Mouse (Mus musculus) left cerebral cortex, postnatal 4 days (tissue): ENCODE data around the gene Srcap. TPM values are rescaled to one million over a fixed set of nuclear protein-coding genes. Genes with fewer than 3 reads are reported as not detected.
"Not testable (repeated sequence)": the region's sequence is repeated elsewhere in the genome, so short reads cannot be mapped to it uniquely, and the experiment has no call there.

ENCODE experiments used
- DNase-seq: peaks from one replicate; pipeline ENCODE4 v3.0.0-alpha.2; 2022
- intact Hi-C: fragments of 180-260 bp; cut with DNase I; formaldehyde crosslinking; loops from one replicate; pipeline ENCODE4 v1.15.1; 2025
- total RNA-seq, 2 experiments: library from RNA; stranded (reverse); gene quantifications; 2 replicates each; pipeline ENCODE4 v1.2.3; 2021

The Srcap gene
- total RNA-seq: 100 to 1,000 TPM; 113 to 128 TPM

DNA sequence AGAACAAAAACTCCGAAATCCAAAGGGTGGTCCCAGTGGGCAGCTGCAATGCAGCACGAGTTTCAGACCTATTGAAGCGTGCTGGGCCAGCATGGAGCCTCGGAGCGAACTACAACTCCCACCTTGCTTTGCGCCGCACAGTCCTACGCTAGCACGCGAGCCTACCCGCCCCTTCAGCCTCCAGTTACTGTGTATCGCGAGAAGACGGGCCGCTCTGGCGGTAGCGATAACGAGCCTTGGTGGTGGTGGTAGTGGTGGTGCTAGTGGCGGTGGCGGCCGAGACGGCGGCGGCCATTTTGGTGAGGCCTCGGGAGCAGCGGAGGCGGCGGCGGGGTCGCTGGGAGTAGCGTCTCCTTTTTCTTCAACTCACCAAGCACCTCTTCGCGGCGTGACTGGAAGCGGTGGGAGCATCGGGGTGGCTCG, at the start of gene Srcap:
Gene Srcap (plus strand): TSS at position 176 of the 423 bp plus-strand sequence.
- intact Hi-C loops: no loop called here
- peak; percentile 98 for DNase-seq

DNA sequence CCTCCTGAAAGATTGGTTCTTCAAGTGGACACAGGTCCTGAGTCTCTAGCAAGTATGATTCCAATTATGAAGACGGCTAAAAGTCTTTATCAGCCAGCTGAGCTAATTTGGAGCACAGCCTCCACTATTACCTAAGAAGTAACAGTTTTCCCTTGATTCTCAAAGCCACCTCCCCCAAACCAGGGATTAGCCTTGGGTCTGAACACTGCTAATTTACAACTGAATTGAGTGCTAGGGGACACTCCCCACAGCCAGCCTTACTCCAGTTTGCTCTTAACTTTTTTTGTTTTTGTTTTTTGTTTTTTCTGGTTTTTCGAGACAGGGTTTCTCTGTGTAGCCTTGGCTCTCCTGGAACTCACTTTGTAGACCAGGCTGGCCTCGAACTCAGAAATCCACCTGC, 46.6 kb upstream of the Srcap start:
- intact Hi-C loops: no loop called here
- DNase-seq: no peak

DNA sequence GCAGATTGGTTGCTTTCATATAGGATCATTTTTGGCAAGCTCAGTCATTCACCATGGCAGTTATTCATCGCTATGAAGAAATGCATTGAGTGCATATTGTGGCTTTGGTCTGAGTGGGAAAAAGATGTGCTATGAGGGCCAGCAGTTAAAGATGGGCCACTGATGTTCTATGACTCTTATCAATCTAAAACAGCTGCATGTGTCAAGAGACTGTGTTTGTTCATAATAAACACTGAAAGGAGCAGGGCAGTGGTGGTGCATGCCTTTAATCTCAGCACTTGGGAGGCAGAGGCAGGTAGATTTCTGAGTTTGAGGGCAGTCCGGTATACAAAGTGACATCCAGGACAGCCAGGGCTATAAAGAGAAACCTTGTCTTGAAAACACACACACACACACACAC, 46.1 kb upstream of the Srcap start:
- intact Hi-C loops: not testable (repeated sequence)

DNA sequence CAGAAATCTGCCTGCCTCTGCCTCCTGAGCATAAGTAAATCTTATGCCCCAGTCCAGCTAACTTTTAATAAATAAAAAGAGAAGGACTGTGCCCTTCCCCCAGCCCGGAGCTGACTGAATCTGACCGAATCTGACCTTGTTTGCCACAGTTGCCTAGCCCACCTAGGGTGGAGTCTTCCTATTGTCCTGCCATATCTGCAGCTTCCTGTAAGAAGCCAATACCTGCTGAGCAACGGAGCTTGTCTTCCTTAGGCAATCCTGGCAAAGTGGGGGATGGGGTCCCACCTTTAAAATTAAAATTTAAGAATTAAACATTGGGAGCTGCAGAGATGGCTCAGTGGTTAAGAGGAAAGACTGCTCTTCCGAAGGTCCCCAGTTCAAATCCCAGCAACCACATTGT, 45.2 kb upstream of the Srcap start:
- intact Hi-C loops: no loop called here
- no peak for DNase-seq

More for the DNA sequence above, 46.1 kb upstream of the Srcap start:
- not testable (repeated sequence) for DNase-seq

DNA sequence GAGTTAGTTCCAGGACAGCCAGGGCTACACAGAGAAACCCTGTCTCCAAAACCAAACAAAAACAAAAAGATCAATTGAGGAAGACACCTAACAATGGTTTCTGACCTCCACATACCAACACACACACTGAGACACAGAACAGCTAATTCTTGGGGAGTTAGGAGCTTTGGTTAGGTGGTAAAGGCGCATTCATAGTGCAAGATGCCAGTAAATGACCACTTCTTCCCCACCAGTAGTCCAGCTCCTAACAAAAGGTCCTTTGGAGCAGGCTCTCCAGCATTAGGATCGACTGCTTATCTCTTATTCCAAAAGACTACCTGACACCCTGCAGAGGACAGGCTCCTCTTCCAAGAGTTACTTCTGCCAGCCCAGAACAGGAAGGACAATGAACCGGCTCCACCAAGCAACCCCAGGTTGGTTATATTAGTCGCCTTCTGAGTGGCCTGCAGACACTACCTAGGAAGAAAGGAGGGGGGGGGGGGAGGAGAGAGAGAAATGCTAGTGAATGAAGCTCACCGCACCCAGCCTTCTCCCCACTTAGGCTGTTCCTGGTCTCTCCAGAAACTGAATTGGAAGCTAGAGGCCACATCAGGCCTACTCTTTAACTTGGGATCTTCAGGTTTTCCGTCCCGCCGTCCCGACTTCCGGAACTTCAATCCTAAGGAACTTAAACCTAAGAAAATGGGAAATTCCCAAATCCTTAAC, 41.6 kb upstream of the Srcap start:
- intact Hi-C loops: loop anchor here (10.0 kb wide), 1 partner anchor 105 kb away; no protein-coding TSS in a partner anchor
- DNase-seq: no peak

DNA sequence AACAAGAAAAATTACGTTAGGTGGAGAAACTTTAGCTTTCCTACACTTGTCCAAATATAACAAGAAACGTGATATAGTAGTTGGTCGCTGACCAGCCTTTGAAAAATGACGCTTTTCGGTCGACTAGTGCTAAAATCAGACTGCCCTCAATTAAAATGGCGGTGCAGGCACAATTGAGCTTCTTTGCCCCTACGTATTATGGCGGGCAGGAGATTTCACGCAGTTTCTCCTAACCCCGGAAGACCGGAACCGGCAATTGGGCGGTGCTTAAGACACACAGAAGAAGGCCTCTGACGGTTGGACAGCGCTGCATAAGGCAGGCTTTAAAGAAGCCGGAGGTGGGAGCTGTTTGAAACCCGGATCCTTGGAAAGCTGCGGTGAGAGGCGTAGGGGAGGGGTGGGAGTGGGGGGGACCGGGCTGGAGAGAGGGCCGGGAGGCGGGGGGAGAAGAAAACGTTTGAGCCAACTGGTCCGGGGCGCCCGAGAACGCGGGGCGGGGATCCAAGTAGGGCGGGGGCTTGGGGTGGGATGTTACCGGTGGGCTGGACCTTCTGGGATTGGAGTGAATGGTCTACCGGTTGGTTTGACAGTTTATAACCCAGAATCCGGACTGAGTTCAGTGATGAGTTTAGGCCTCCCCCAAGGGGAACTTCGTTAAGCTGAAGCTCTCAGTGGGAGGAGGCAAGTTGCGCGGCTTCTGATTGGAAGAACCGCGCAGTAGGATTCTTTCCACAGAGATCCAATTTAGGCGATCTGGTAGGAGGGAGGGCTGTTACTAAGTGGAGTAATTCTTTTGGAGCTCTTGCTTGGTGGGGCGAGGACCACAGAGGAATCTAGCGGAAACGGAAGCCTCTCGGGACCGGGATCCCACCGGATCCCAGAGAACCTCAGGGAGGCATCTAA, 40.8 kb upstream of the Srcap start:
- peak; percentile 97 for DNase-seq
- intact Hi-C loops: loop anchor here (10.0 kb wide), 1 partner anchor 106 kb away; no protein-coding TSS in a partner anchor

DNA sequence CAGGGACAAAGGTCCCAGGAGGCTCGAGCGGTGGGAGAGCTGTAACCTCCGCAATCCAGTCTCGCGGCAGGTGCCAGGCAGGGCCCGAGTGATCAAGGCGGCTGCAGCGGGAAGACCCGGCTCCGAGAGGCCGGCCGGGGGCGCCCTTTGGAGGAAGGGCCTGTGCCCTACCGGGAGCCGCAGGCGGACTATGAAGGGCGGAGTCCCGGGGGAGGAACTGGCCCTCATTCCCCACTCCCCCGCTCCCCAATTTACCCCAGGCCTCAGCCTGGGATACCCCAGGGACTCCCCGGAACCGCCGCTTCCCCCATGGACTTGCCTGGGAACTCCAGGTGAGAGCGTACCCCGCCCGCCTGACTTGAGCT, 40.2 kb upstream of the Srcap start:
- intact Hi-C loops: loop anchor here (10.0 kb wide), 1 partner anchor 107 kb away; no protein-coding TSS in a partner anchor

DNA sequence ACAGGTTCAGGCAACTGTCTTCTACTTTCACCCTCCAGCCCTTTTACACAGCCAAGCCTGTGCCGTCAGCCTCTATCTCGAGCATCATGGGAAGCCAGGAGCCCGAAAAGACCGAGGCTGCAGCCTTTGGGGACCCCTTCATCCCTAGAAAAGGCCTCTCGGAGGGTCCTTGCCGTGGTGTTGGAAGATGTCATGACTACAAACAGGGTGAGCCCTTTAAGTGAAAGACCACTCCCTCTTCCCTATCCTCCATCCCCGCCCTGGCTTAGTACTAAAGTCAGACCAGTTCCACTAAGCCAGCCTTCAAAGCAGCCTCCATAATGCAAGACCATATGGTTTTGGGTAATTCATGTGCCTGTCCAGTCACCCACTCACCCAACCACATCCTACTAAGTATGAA, 39.7 kb upstream of the Srcap start:
- DNase-seq: no peak
- intact Hi-C loops: loop anchor here (10.0 kb wide), 1 partner anchor 107 kb away; no protein-coding TSS in a partner anchor

More for the DNA sequence above, 40.2 kb upstream of the Srcap start:
- peak; percentile 60 for DNase-seq

DNA sequence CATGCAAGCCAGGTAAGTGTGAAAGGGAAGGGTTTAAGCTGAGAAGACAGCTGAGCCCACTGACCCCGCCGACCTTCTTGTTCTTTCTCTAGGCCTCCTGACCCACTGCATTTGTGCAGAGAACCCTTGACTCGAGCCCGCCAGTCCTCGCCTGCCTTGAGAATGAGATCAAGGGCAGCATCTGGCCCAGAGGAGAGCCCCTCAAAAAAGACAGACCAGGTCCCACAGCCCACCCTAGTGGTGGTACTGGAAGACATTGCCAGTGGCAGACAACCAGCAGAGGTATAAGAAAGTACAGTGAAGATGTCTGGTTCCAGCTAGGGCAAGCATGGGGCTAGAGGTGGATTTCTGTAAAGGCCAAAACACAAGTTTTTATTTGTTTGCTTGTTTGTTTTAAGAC, 38.1 kb upstream of the Srcap start:
- intact Hi-C loops: loop anchor here (10.0 kb wide), 1 partner anchor 109 kb away; no protein-coding TSS in a partner anchor
- peak; percentile 31 for DNase-seq

DNA sequence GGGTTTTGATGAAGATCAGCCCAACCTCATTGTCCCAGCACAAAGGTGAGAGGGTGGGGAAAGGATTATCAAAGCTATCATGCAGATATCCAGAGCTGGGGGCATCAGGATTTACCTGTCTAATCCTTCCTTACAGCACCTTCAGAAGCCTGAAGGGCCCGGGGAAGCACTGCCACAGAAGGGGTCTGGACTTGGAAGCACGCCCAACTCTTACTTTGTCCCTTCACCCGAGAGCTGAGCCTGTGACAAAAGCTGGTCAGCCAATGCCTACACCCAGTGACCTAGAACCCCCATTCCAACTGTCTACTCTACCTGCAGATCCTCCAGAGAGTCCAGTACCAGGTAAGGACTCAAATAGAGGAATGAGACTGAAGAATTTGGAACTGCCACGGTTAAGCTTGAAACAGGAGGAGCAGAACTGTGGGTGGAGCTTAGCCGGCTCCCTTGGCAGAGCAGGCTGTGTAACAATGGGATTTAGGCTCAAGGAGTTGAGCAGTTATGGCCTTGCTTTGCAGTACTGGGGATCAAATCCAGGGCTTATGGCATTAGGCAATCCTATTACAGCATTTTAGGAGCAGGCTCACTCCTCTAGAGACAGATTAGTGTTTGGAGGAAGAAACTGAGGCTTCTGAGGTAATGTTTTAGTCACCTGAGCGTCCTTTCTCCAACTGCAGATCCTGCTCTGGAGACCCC, 37.3 kb upstream of the Srcap start:
- DNase-seq: no peak
- intact Hi-C loops: loop anchor here (10.0 kb wide), 1 partner anchor 110 kb away; no protein-coding TSS in a partner anchor

DNA sequence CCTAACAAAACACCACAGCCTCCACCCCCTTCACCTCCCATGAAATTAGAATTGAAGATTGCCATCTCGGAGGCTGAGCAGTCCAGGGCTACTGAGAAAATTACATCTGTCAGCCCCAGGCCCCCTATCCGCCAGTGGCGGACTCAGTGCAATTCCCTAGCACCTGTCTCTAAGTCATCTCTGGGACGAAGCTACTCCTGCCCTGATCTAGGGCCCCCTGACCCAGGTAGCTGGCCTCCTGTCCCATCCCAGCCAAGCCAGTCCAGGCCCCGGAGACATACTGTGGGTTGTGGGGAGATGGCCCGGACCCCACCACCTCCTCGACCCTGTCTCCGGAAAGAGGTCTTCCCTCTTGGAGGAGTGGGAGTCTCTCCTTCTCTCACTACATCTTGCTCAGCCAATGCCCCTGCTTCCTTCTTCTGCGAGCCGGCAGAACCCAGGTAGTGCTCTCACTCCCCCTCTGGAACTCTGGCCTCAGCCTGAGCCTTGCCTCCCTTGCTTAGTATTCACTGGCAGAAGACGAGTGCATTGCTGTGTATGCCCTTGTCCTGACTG, 36.5 kb upstream of the Srcap start:
- no peak for DNase-seq
- intact Hi-C loops: loop anchor here (10.0 kb wide), 1 partner anchor 110 kb away; no protein-coding TSS in a partner anchor

DNA sequence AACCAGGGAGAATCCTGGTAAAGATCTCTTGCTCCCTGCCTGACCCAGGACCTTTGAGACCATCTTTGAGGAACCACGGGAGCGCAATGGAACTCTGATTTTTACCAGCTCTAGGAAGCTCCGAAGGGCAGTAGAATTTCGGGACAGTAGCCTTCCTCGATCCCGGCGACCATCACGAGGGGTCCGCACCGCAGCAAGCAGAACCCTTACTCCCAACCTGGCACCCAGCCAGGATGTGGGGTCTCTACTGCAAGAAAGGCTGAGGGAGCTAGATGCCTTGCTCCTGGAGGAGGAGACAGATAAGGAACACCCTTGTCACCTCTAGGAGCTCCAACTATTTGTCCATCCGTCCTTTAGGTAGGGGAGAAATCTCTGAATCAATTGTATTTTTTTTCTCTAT, 35.4 kb upstream of the Srcap start:
- intact Hi-C loops: loop anchor here (10.0 kb wide), 1 partner anchor 112 kb away; no protein-coding TSS in a partner anchor
- no peak for DNase-seq

DNA sequence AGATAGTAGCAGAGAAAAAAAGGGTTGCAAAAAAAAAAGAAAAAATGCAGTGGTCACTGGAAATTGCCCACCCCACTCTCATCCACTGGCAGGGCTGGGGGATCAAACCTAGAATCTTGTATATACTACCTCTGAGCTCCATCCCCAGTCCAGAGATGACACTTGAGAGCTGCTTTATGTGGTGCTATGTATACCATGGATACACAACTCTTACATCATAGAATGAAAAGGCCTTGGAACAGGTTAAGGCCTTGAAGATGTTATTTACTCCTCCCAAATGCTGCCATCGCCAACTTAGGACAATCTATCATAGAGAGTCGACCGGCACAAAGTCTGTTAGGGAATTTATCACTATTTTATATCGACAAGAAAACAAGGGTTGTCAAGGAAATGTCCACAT, 34.9 kb upstream of the Srcap start:
- DNase-seq: no peak
- intact Hi-C loops: loop anchor here (10.0 kb wide), 1 partner anchor 112 kb away; no protein-coding TSS in a partner anchor

DNA sequence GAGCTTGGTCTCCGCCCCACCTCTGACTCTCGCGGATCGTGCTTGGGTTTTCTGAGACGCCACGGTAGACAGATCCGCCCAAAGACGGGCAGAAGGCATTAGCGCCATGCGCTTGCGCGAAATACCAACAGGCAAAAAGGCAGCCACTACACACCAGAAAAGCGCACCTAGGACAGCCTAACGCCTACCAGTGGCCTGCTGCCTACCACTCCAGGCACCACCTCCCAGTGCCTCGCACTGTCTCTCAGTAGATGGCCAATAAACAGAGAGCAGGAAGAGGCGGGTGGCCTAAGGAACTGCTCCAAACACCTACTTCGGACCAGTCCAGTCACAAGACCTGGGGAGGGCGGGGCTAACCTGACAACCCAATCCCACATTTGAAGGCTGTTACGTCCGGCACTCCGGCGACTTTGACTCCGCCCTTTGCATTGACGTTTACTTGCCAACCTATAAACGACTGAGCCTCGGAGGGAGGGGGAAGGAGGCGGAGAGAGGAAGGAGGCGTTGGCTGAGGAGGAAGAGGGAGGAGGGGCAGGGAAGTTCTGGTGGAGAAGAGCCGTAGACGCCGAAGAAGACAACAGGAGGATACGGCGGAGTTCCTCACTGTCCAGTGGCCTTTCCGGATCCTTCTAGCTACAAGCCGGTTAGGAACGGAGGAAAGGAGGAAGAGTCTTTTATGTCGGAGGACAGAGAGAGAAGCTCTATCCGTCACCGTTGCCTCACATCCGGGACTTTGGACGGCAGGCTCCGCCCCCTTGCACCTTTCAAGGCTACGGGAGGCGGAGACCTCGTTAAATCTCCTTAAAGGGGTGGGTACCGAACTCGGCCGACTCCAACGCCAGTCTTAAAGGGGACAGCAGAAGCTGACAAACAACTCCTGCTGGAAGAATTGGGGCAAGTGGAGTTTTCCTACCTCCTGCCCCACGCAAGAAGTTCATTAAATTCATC, 33.8 kb upstream of the Srcap start:
- intact Hi-C loops: loop anchor here (10.0 kb wide), 1 partner anchor 113 kb away; no protein-coding TSS in a partner anchor
- DNase-seq: peak; percentile 99

DNA sequence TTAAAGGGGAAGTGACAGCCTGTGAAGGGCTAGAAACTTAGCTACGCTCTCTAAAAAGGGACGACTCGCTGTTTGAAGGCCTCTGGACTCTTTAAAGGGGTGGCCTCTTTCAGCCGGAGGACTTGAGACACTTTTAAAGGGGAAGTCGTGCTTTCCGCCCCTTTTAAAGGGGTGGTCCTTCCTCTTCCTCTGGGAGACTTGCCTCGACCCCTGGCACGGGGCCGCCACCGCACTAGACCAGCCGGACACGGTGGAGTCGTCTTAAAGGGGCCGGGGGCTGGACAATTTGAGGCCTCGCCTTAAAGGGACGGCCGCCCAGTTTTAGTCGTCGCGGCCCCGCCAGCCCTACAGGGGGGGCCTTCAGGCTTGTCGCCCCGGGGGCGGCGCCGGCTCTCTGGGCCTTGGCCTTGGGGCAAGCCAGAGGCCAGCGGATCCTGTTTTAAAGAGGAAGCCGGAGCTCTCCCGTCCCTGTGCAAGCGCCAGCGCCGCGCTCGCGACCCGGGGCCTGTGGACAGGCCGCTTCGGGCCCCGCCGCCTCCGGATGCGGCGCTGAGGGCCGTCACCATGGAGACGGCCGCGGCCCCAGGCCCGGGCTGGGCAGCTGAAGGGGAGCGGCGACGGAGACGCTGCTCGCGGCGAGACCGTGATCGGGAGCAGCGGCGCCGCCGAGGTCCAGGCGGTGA, 33.0 kb upstream of the Srcap start, which contains the start of gene Fbrs:
Gene Fbrs (plus strand): TSS at position 565 of the 683 bp plus-strand sequence.
- intact Hi-C loops: loop anchor here (10.0 kb wide), 1 partner anchor 114 kb away; no protein-coding TSS in a partner anchor
- DNase-seq: peak; percentile 99

DNA sequence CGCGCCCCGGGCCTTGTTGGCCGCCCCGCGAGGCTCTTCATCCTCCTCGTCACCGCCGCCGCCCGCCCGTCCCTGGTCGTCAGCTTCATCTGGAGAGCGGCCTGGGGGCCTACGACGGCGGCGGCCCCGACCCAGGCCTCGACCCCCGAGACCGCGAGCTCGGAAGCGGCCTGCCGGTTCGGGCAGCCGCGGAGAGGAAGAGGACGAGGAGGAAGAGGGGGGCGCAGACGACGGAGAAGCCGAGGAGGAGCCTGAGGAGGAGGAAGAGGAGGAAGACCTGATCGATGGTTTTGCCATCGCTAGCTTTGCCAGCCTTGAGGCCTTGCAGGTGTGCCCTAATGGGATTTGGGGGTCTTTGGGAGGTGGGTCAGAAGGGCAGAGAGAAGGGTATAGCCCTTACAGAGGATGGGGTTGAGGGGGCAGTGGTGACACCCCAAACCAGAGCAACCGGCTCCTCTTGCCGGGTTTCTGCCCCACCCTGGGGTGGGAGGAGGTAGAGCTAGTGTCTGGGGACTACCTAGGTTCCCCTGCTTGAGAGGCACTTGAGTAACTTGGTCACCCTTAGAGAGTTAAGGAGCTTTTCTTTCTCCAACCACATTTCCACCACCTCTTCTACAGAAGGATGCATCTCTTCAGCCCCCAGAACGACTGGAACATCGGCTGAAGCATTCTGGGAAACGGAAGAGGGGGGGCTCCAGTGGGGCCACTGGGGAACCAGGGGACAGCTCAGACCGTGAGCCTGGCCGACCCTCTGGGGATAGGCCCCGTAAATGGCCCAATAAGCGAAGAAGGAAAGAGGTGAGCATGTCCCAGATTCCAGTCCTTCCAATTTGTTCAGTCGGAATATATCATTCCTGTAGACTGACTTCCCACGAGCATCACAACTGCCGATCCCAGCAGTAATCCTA, 32.2 kb upstream of the Srcap start:
- DNase-seq: no peak
- intact Hi-C loops: loop anchor here (10.0 kb wide), 1 partner anchor 115 kb away; no protein-coding TSS in a partner anchor

DNA sequence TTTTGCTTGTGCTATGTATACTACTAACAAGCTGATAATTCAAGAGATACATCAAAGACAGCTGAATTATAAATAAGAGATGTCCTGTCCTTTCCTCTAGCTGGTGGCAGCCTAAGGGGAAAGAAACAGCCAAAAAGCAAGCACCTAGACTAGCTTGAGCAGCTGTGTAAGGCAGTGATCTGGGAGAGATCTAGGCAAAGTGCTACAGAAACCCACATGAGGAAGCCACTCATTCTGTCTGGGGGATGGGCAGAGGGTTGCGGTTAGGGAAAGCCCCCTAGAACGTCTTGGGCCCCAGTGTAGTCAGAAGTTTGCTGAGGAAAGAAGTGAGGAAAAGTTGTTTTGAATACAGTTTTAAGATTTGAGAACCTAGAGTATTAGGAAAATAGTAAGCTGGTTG, 31.5 kb upstream of the Srcap start:
- intact Hi-C loops: no loop called here
- no peak for DNase-seq
